Mouse (Mus musculus): Measurements from ENCODE around the gene Ciz1.

DNA sequence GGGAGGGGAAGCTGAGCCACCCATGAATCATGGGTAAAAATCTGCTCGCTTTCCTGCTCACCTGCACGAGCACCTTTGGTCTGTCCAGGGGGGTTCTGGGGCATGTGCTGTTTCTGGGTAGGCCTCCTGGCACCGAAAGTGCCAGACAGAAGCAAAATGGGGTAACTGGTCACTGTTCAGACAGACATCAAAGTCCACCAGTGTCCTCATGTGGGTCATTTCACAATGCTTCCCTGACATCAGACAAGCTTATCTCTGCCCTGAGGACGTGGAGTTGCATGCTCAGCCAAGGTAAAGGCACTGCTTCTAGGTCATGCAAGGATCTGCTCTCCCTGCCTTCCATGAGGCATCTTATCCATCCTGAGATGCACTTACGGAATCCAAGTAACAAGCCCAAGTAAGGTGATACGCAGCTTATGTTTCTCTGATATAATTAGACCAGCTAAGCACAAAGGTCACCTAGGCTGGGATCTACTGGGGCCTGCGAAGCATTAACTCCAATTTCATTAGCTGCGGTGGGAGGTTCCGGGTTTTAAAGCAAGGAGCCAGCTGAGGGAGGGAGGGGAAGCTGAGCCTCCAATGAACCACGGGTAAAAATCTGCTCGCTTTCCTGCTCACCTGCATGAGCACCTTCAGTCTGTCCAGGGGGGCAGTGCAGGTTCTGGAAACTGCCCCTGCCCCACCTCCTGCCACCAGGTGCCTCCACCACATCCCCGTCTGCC is 66.5 kb downstream of the Ciz1 start:
- TF ChIP-seq CTCF (IDR thresholded peaks at IDR 0.05; ENCODE audit: extremely low read depth, insufficient read depth, low read length), result no peak
- no peak for TF ChIP-seq POLR2A (IDR thresholded peaks at IDR 0.05; ENCODE audit: extremely low read depth, insufficient read depth, low read length)
